Mouse (Mus musculus): ENCODE results near the gene Ccdc28b. TPM values are rescaled to one million over a fixed set of nuclear protein-coding genes. Genes with fewer than 3 reads are reported as not detected.
A peak's percentile ranks its signal among the peaks of the same experiment; 100 is the strongest.

Ccdc28b gene
- total RNA-seq, 4 experiments from 2014 or later: 27.9 to 33.0 (median 30.8) TPM

DNA sequence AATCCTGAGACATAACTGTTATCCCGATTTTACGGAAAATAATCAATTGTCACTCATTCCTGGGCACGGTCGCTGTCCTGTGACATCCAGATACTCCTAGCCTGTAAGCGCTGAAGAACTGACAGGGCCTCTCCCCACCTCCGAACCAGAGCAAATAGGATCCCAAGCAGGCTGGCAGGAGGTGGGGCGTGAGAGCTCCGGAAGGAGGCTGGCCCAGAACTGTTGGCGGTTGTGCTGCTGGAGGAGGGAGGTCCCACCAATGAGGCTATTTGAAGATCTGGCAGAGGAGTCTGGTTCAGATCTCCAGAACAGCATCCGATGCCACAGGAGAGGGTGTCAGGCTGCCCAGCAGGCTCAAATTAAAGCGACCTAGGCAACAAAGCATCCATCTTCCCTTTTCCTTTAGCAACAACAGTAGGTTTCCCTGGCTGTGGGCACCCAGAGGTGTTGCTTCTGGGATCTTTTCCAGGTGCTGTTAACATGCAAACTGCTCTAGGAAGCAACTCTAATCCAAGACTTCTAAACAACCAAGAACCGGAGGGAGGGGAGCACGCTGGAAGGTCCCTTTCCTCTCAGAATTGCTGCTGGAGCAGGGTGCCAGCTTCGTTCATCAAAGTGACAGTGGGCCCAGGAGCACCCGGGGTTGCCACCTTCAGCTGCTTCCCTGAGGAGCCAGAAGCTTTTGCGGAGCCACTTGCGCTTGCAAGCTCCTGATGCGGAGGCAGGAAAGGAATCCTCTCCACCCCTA is 708 bp upstream of the Ccdc28b start:
- peak; percentile 77 to 84 for DNase-seq (ENCODE audit: low spot score in 2 of 2)

DNA sequence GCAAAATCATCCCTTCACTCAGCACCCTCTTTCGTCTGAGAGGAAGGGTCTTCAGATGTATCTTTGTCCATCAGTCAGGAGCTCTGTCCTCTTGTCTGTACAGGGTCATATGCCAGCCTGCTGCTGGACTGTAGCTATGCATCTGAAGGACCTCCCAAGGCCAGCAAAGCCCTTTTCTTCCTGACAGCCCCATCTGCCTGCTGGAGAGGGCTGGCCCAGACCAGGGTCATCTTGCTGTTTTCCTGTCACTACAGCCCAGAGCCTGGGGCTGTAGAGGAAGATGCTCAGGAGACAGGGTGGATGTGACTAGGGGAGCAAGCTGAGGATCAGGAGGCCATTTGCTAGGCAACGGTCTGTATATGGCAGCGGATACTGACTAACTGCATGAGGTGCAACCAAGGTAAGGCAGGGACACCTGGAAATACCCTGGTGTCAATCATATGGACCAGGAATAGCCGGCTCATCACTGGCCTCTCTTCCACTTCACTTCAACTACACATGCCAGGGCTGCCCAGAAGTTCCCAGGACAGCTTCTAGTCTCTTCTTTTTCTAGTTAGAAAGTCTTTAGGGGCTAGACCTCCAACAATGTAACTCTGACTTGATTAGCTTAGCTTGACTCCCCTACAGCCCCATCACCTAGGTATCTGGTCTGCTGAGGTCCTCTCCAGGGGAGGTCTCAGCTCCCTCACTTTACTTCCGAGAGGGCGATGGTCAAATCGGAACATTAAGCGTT is 778 bp downstream of the Ccdc28b start:
- no peak for DNase-seq (ENCODE audit: low spot score in 2 of 2)

DNA sequence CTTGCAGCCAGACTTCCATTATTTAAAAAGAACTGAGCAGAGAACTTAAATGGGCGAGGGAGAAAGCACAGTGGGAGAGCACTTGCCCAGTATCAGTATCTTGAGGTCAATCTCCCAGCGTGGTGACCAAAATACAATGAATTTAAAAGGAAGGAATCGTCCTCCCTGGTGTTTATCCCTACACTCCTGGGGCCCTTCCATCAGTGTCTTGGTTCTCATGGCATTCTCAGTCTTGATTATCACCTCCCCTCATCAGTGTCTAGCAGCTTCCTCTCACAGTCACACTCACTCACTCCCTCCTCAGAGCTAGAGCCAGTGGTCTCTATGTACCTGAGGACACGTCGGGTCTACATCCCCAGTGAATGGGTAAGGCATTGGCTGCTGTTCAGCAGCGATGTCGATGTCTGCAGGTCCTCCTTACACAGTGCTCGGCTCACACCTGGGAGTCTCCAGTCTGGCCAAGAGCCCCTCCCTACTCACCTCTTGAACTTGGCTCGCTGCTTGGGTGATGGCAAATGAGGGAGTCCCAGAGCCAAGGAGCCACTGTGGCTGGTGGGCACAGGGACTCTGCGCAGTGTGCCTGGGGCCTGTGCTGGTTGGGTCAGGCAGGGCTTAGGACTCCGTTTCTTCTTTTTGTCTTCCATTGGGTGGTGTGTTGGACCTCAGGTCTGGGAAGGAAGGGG is 1.5 kb downstream of the Ccdc28b start:
- no peak for DNase-seq (ENCODE audit: low spot score in 2 of 2)

DNA sequence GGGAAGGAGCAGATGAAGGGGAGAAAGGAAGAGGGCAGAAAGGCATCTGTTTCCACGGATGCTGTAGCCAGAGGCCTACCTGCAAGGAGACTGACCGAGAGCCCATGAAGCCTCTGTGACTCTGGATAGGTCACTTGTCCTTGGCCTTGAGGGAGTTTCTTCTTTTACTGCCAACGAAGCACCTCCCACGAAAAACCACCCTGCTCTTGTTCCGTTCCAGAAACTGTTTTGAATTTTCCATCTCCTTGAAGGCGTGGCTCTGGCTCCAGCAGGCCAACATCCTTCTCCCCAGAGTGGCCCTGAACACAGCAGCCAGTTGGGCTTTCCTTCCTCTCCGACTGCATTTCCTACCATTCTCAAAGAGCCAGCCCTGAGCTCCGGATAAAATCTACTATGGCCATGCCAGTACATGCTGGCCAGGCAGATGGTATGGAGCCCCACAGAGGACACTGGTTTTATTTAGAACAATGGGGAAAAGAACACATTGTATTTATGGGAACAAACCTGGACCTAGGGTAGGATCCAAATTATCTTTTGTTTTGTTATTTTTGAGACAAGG is 2.4 kb downstream of the Ccdc28b start:
- no peak for DNase-seq (ENCODE audit: low spot score in 2 of 2)

DNA sequence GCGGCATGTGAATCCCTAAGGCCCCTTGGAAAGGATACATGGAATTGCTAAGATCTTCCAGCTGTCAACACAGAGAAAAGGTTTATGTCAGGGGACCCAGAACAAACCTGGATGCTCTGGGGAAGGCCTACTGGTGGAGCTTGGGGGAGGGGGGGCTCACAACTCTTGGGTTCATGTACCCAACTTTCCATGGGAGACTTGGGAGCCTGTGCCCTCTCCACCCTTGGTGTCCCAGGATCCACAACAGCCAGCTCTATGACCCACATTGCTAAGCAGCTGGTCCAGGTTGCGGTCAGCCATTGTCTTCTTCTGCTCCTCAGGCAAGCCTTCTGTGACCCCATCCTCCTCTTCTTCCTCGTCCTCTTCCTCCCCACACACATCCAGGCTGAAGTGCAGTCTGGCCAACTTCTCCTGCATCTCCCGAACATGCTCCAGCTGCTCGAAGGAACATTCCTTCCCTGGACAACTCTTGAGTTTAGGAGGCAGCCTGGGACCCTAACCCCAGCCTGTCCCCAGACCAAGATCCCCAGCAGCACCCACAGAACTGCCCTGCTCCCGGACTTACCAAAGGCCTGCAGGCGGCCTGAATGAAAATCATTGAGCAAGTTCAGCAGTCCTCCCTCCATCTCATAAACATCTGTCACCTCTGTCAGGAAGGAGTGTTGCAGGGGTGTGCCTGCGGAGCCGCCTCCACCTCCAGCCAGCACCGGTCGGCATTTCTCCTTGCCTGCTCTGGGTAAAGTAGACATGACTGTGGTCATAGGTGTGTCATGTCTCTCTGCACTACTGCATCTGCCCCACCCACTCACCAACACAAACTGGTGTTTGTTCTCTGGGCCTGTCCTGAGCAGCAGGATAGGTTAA is 3.1 kb downstream of the Ccdc28b start:
- DNase-seq (ENCODE audit: low spot score in 2 of 2): no peak

DNA sequence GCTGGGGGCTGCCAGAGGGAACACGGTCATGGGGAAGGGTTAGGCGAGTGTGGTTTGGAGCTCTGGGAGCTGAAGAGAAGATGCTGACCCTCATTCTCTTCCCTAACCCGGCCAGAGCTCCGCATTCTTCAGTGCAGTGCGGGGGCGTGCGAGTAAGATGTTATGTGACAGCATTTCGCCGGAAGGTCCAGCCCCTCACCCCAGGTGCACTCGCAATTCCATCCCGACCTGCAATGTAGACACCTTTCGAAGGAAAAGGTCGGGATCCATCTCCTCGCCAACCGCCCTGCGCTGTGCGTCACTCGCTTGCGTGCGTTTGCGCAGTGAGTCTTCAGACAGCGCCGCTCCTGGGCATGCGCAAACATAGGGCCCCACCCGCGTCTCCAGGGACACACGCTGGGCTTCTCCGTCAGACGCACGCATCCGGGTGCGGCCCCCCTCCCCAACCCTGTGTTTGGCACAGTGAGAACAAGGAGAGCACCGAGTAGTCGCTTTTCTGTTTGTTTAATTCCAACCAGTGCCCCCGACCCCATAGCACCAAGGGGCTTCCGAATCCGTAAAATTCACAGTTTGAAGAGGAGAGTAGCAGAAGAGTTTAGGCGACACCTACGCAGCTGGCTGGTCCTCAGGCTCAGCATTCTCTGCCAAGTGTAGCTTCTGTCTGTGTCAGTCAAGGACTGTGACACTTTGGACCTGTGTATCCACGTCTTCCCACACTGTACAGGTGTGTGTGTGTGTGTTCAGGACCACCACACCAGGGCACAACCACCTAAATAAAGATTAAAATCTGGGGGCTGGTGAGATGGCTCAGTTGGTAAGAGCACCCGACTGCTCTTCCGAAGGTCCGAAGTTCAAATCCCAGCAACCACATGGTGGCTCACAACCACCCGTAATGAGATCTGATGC is 4.7 kb downstream of the Ccdc28b start, which contains the start of gene Iqcc:
TSS of gene Iqcc (minus strand) at position 314 of the 906 bp plus-strand sequence.
- peak; percentile 94 to 96 for DNase-seq (ENCODE audit: low spot score in 2 of 2)

DNA sequence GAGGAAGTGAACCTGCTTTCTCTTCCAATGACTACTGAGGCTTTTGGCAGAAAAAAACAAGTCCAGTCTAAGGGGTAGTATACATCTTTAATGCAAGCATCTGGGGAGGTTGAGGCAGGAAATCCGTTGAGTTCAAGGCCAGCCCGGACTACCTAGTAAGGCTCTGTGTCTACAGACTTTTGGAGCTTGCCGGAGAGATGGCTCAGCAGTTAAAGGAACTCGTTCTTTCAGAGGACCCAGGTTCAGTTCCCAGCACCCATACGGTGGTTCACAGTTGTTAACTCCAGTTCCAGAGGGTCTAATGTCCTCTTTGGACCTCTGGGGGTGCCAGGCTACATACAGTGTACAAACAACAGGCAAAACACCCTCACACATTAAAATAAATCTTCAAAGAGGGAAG is 5.7 kb downstream of the Ccdc28b start:
- DNase-seq (ENCODE audit: low spot score in 2 of 2): no peak

DNA sequence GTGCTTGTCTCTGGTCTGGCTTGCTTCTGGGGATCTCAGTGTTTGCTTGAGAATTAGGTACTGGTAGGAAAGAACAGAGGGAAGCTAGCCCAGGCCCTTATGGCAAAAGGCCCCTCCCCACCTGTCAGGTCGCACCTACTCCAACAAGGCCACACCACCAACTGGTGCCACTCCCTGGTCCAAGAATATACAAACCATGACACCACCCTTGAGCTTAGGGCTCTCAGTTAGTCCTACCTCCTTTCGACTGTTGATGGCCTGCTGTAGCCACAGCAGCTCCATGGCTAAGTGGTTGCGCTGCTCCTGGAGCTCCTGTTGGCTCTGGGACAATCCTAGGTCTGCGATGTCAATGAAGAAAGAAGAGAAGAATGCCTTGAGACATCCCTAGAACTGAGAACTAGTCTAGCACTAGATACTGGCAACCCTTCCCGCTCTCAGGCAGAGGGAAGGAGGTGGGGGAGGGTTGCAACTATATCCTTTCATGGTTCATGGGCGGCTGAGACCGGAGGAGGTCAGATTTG is 6.6 kb downstream of the Ccdc28b start:
- no peak for DNase-seq (ENCODE audit: low spot score in 2 of 2)

DNA sequence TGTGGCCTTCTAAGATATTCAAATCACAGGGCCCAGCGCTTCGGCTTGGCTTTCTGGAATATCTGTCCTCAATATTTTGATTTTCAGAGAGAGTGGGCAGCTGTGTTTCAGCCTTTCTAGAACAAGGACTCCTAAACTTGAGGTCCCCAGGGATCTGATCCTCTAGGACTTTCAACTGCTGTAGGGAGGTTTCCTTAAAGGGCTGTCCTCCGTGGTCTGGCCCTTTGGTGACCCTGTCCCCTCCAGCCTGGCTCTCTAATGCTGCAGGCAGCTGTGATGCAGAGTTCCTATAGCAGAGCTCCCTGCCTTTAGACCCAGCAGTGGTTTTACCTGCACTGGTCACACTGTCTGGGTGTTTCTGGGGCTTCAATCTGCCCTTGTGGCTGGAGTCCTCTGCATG is 7.1 kb downstream of the Ccdc28b start:
- no peak for DNase-seq (ENCODE audit: low spot score in 2 of 2)

DNA sequence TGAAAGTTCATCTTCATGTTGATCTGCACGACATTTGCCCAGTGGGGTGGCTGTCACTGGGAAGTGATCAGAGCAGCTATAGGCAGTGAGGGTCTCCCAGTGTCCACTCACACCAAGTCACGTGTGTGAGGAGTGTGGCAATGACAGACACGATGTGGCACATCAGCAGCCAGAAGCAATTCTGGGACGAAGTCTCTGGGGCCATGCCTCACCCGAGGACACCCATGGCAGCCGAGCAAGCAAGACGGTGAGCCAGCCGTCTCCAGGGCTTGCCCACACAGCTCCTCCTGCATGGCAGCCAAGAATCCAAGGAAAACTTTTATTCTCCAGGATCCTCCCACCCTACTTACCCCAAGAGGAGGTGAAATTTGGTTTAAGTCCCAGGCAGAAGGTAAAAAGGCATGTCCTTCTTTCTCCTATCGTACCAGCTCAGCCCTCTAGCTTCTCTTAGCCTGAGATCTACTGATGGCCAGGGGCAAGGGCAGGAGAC is 7.9 kb downstream of the Ccdc28b start:
- DNase-seq (ENCODE audit: low spot score in 2 of 2): no peak

DNA sequence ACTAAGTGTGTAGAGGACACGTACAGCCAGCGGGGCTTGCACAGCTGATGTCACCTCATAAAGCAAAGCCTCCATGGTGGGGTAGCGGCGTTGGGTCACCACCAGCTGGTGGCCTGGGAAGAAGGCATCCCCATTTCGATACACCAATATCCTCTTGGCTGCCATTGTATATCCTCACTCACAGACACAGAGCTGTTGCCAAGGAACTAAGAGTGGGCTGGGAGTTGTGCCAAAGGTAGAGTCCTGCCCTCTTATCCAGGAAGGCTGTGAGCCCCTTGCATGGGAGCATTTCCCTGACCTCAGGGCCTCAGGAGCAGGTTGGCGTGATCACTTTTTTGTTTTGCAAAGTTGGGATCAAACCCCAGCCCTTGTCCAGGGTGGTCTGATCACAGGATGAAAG is 9.7 kb downstream of the Ccdc28b start, which contains the start of gene Dcdc2b:
TSS of gene Dcdc2b (minus strand) at position 165 of the 400 bp plus-strand sequence.
- DNase-seq (ENCODE audit: low spot score in 2 of 2): no peak

DNA sequence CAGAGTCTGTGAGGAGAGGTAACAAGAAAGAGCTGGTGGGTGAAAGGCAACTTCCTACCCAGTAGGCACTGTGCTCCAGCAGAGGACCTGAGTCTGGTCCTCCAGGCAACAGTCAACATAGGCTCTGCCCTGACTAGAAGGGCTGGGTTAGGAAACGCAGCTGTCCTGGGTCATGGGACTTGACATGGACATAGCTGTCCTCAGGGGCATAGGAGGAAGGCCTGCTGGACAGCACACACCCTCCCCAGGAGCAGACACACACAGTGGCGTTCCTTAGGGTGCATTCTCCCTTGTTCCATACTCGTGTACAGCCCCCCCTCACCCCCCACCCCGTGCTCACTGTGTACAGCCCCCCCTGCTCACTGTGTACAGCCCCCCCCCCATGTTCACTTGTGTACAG is 13.3 kb downstream of the Ccdc28b start:
- DNase-seq (ENCODE audit: low spot score in 2 of 2): no peak

DNA sequence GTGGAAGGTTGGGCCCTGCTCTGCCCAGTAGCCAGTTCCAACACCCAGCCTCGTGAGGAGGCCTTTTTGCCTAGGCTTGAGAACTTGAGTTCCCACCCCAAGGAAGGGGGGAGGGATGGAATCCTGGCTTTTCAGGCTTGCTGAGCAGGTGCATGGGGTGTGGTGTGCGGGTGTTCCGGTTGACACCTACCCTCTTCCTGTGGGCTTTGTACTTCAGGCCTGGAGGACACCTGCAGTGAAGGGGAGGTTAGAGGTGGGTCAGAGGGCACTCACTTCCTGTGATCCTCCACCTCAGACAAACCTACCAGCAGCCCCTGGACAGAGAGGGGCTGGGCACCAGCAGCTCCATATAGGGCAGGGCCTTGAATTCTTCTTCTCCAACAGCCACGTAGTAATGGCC is 13.7 kb downstream of the Ccdc28b start:
- no peak for DNase-seq (ENCODE audit: low spot score in 2 of 2)

DNA sequence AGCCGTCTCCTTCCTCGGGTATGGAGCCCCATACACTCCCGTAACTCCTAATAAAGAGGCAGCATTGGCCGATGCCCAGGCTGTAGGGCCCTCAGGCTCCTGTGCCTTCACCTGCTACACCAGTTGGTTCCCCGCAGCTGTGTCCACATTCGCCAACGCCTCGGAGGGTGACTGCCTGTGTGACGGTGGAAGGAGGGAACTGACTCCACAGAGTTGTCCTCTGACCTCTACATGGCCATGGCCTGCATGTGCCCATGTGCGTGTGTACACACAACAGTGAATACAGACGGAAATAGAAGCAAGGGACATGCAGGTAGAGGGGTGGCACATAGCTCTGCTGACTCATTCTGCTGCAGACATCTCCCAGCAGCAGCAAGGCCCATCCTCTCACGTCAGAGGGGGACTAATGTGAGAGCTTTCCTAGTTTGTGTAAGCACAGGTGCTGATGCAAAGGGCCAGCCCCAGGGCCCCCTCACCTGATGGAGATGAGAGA is 14.6 kb downstream of the Ccdc28b start:
- DNase-seq (ENCODE audit: low spot score in 2 of 2): no peak

DNA sequence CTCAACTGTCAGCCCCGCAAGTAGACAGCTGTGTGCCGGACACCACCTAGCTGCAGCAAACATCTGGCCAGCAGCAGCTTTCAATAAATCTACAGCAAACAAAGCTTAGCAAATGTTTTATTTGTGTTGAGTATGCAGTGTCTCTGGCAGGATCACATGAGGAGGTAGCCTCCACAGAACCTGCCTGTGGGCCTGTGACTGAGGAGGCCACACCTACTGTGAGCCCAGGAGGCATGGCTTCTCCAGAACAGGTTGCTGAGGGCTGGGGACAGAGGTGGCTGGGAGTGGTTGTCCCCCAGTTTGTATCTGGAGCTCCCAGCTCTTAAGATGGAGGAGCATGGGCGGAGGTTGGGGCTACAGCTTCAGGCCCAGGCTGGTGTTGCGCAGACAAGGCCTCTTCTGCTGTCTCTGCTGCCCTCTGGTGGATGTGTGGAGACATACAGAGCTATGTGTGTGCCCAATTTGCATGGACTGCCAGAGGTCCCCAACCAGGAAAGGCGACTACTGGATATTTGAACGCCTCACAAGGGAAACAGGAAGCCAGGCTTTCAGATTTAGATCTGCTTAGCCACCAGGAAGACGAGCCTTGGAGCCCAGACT is 15.2 kb downstream of the Ccdc28b start:
- peak; percentile 36 to 64 for DNase-seq (ENCODE audit: low spot score in 2 of 2)

DNA sequence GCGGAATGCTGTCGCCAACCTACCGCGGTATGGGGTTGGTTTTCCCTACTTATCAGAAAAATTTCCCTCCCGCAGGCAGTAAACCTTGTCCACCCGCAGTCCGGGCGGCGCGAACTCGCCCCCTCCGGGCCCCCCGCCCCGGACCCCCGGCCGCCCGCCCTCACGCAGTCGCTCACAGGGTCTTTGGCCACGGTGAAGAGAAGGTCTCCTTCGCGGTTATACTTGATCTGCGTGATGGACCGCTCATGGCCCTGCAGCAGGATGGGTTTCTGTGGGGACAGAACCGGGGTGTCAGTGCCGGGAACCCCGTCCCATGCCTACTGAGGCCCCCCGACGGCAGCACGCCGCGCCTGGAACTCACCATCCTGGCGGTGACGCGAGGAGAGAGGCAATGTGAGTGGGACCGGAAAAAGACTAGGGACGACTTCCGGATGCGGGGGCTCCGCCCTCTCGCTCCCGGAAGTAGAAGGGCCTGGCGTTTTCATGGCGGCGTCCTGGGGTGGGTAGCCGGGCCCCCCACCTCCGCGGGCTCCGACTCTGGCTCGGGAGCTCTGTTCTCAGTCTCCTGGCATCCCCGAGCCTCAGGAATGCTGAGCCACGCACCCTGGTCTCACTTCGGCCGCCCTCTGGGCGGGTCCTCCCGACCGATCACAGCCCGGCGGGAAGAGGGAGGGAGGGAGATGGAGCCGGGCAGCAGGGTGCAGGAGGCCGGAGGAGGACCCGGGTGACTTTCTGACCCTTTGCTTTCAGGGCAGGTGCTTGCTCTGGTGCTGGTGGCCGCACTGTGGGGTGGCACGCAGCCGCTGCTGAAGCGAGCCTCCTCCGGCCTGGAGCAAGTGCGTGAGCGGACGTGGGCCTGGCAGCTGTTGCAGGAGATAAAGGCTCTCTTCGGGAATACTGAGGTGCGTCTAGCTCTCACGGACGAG is 23.3 kb downstream of the Ccdc28b start, which contains the start of the genes Eif3i and Tmem234:
TSS of gene Eif3i (minus strand) at position 416 of the 926 bp plus-strand sequence.
TSS of gene Tmem234 (plus strand) at position 436 of the 926 bp plus-strand sequence.
- DNase-seq (ENCODE audit: low spot score in 2 of 2): peak; percentile 67 to 72

DNA sequence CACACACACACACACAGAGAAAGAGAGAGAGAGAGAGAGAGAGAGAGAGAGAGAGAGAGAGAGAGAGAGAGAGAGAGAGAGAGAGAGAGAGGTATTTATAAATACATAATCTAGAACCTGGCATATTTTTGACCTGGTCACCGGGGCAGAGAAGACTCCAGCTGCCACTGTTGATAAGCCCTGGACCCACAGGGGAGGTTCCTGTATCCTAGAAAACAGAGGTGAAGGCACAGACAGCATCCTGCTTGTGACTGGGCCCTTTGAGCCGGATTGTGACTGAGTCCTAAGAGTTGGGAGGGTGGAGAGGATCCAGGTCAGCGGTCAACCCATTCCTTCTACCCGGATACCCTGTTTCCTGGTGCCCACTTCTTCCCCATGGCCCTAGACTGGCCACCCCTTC is 34.9 kb downstream of the Ccdc28b start:
- DNase-seq (ENCODE audit: low spot score in 2 of 2): no peak

Measured in gastrocnemius, adult 8-10 months (tissue).